Mouse (Mus musculus): Measurements from ENCODE around the gene Ccl25. TPM values are rescaled to one million over a fixed set of nuclear protein-coding genes. Genes with fewer than 3 reads are reported as not detected.

The Ccl25 gene
- total and polyA plus RNA-seq, 3 experiments = 2.5 to 5.1 (median 2.9) TPM

DNA sequence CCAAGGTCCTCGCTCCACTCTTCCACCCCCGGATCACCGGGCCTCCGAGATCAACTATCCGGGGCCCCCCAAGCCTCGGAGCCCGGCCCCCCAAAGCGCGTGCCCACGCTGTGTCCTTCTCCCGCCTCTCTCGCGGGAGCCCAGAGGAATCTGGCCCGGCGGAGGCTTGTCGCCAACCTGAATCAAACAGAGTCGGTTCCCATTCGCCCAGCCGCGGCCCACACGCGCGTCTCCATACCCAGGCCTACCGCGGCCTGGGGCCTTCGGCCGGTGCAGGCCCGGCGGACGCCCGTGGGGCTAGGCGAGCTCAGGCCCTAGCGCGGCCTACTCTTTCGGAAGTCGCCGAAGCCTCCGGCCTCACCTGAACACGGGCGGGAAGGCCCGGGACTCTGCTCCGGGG lies 485 bp upstream of the Ccl25 start:
- Histone ChIP-seq H3K4me1 (ENCODE audit: control insufficient read depth, insufficient read depth, low read length) (peaks cover 16% of the 10 kb centered on the region), H3K27ac (peak overlapping the region; percentile 90), H3K79me2 (replicated peaks; ENCODE audit: control insufficient read depth, insufficient read depth, low read length) (peaks cover 16% of the 10 kb centered on the region), H3K36me3 (ENCODE audit: control insufficient read depth, insufficient read depth, low read length) (peaks cover 40% of the 10 kb centered on the region), H3K27me3 (ENCODE audit: control insufficient read depth, insufficient read depth, low read length) (no peaks in the 10 kb centered on the region), H3K4me3 (peak overlapping the region; percentile 79), H3K9ac (ENCODE audit: low read depth, low read length) (peak overlapping the region; percentile 95)
- no peak for TF ChIP-seq EP300 (IDR thresholded peaks at IDR 0.05; ENCODE audit: insufficient read depth, low read depth, low read length)
- TF ChIP-seq CTCF (IDR thresholded peaks at IDR 0.05) = no peak
- no peak for TF ChIP-seq POLR2A (IDR thresholded peaks at IDR 0.05; ENCODE audit: insufficient read depth, low read depth, low read length)
- intact Hi-C loops (cut with DNase I) = loop anchor here (2.0 to 10.0 kb wide), 4 partner anchors 50 to 168 kb away; partner anchors contain the start of genes Cers4, Evi5l and Timm44
- 1% methylated on average over 42 of the region's 42 CpGs for WGBS
- no peak for DNase-seq

DNA sequence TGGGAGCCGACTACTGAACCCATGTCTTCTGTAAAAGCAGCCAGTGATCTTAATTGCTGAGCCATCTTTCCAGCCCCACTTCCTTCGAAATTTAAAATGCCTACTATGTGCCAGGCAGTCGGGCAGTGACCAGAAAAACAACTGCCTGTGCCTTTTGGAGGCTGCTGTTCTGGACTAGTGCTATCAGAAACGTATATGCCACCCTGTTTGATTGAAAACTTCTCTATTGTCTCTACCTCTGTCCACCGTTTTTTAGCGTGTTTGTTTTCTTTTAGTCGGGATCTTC lies 684 bp downstream of the Ccl25 start:
- Histone ChIP-seq H3K36me3 (ENCODE audit: control insufficient read depth, insufficient read depth, low read length) (peaks cover 32% of the 10 kb centered on the region), H3K79me2 (replicated peaks; ENCODE audit: control insufficient read depth, insufficient read depth, low read length) (peaks cover 16% of the 10 kb centered on the region), H3K9ac (ENCODE audit: low read depth, low read length) (peak overlapping the region; percentile 69), H3K4me1 (ENCODE audit: control insufficient read depth, insufficient read depth, low read length) (peaks cover 12% of the 10 kb centered on the region), H3K27me3 (ENCODE audit: control insufficient read depth, insufficient read depth, low read length) (no peaks in the 10 kb centered on the region), H3K4me3 (peak overlapping the region; percentile 79), H3K27ac (peak overlapping the region; percentile 90)
- no peak for DNase-seq
- intact Hi-C loops (cut with DNase I) = loop anchor here (2.0 to 10.0 kb wide), 2 partner anchors 51 to 161 kb away; partner anchors contain the start of genes Evi5l and Timm44
- 17% methylated on average over 7 of the region's 7 CpGs for WGBS
- TF ChIP-seq CTCF (IDR thresholded peaks at IDR 0.05) = no peak
- TF ChIP-seq POLR2A (IDR thresholded peaks at IDR 0.05; ENCODE audit: insufficient read depth, low read depth, low read length) = no peak
- no peak for TF ChIP-seq EP300 (IDR thresholded peaks at IDR 0.05; ENCODE audit: insufficient read depth, low read depth, low read length)

DNA sequence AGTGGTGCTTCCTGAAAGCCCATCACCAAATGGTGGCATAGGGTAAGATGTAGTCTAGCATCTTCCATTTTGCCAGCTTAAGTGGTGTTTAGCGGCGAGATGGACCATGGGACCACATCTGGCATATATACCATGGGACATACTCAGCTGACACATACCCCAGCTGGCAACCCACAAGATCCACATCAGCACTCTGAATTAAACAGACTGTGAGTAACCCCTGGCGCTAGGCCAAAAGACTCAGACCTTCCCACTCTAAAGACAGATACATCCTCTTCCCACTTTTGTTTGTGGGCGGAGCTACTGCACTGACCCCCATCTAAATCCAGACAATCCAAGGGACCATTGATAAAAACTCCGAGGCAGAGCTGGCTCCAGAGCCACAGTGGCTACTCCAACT lies 4.0 kb downstream of the Ccl25 start:
- H3K79me2 ChIP-seq (replicated peaks; ENCODE audit: control insufficient read depth, insufficient read depth, low read length) = peaks cover 3% of the 10 kb centered on the region; the same call in 1 of the 2 replicates
- no peaks in the 10 kb centered on the region for H3K27me3 ChIP-seq (ENCODE audit: control insufficient read depth, insufficient read depth, low read length)
- no peak for DNase-seq
- no peak overlapping the region for H3K27ac ChIP-seq
- intact Hi-C loops (cut with DNase I) = loop anchor here (10.0 kb wide), 1 partner anchor 164 kb away; the partner anchor contains the start of gene Evi5l
- WGBS = 79% methylated on average over 5 of the region's 5 CpGs
- TF ChIP-seq EP300 (IDR thresholded peaks at IDR 0.05; ENCODE audit: insufficient read depth, low read depth, low read length) (no peak), POLR2A (IDR thresholded peaks at IDR 0.05; ENCODE audit: insufficient read depth, low read depth, low read length) (no peak), CTCF (IDR thresholded peaks at IDR 0.05) (no peak)
- peaks cover 4% of the 10 kb centered on the region; the same call in 1 of the 2 replicates for H3K36me3 ChIP-seq (ENCODE audit: control insufficient read depth, insufficient read depth, low read length)
- no peak overlapping the region for H3K4me3 ChIP-seq
- H3K9ac ChIP-seq (ENCODE audit: low read depth, low read length) = no peak overlapping the region
- H3K4me1 ChIP-seq (ENCODE audit: control insufficient read depth, insufficient read depth, low read length) = peaks cover under 1% of the 10 kb centered on the region; the same call in 1 of the 2 replicates

DNA sequence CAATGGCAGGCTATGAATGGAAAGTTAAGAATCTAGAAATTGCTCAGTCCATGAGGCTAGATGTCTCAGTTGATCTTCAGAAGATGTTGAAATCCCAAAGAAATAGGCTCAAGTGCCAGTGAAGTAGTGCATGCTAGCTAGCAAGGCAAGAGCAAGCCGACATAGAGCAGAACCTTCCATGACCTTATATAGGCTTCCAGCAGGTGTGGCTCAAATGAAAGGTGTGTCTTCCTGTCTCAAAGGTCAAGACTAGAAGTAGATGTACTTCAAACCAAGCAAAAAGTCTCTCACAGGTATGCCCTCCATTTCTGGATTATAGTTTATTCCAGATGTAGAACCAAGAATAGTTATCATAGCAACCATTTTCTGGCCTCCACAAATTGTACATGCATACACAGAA lies 9.0 kb downstream of the Ccl25 start:
- Histone ChIP-seq H3K27me3 (ENCODE audit: control insufficient read depth, insufficient read depth, low read length) (no peaks in the 10 kb centered on the region), H3K4me3 (no peak overlapping the region), H3K9ac (ENCODE audit: low read depth, low read length) (no peak overlapping the region), H3K36me3 (ENCODE audit: control insufficient read depth, insufficient read depth, low read length) (no peaks in the 10 kb centered on the region), H3K27ac (no peak overlapping the region), H3K4me1 (ENCODE audit: control insufficient read depth, insufficient read depth, low read length) (no peaks in the 10 kb centered on the region), H3K79me2 (replicated peaks; ENCODE audit: control insufficient read depth, insufficient read depth, low read length) (no peaks in the 10 kb centered on the region)
- 100% methylated on average over 1 of the region's 1 CpGs for WGBS
- TF ChIP-seq CTCF (IDR thresholded peaks at IDR 0.05) = no peak
- TF ChIP-seq POLR2A (IDR thresholded peaks at IDR 0.05; ENCODE audit: insufficient read depth, low read depth, low read length) = no peak
- TF ChIP-seq EP300 (IDR thresholded peaks at IDR 0.05; ENCODE audit: insufficient read depth, low read depth, low read length) = no peak
- DNase-seq = no peak
- intact Hi-C loops (cut with DNase I) = no loop called here

DNA sequence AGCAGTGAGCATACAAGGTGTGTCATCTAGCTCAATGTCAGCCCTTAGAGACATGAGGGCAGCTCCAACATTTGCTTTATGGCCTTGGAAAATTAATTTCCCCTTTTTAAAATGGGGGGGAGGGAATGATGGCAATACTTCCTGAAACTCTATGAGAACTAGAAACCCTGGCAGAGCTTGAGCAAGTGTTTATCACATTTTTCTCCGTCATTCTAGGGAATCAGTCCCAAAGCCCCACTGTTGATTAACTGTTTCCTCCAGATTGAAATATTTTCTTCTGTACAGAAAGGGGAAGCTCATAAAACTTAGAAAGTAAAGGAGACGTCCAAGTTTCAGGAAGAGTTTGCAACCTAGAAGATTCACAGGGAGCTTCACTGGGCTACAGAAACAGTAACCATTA lies 10.7 kb downstream of the Ccl25 start:
- Histone ChIP-seq H3K4me3 (no peak overlapping the region), H3K27me3 (ENCODE audit: control insufficient read depth, insufficient read depth, low read length) (no peaks in the 10 kb centered on the region), H3K27ac (no peak overlapping the region), H3K36me3 (ENCODE audit: control insufficient read depth, insufficient read depth, low read length) (no peaks in the 10 kb centered on the region), H3K9ac (ENCODE audit: low read depth, low read length) (no peak overlapping the region), H3K79me2 (replicated peaks; ENCODE audit: control insufficient read depth, insufficient read depth, low read length) (no peaks in the 10 kb centered on the region), H3K4me1 (ENCODE audit: control insufficient read depth, insufficient read depth, low read length) (no peaks in the 10 kb centered on the region)
- 67% methylated on average over 2 of the region's 2 CpGs for WGBS
- intact Hi-C loops (cut with DNase I) = no loop called here
- TF ChIP-seq POLR2A (IDR thresholded peaks at IDR 0.05; ENCODE audit: insufficient read depth, low read depth, low read length) (no peak), EP300 (IDR thresholded peaks at IDR 0.05; ENCODE audit: insufficient read depth, low read depth, low read length) (no peak), CTCF (IDR thresholded peaks at IDR 0.05) (no peak)
- DNase-seq = no peak

DNA sequence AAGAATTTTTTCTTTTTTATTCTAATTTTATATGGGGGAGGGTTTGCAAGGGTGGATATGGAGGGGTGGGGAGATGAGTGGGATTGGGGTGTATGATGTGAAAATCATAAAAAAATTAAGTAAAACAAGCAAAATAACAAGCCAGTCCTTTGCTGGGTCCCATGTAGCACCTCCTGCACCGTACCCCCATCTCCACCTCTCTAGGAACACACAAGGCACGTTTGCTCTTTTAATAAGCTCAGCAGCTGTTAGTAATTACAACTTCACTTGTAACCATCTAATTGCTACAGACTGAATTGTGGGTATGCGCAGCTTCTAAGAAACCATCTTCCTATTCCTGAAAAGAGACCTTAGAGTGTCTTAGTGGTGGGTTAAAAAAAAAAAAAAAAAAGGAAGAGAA lies 15.2 kb downstream of the Ccl25 start:
- no peak overlapping the region for H3K27ac ChIP-seq
- intact Hi-C loops (cut with DNase I) = no loop called here
- WGBS = 87% methylated on average over 3 of the region's 3 CpGs
- H3K36me3 ChIP-seq (ENCODE audit: control insufficient read depth, insufficient read depth, low read length) = no peaks in the 10 kb centered on the region
- TF ChIP-seq EP300 (IDR thresholded peaks at IDR 0.05; ENCODE audit: insufficient read depth, low read depth, low read length) (no peak), CTCF (IDR thresholded peaks at IDR 0.05) (no peak), POLR2A (IDR thresholded peaks at IDR 0.05; ENCODE audit: insufficient read depth, low read depth, low read length) (no peak)
- no peaks in the 10 kb centered on the region for H3K4me1 ChIP-seq (ENCODE audit: control insufficient read depth, insufficient read depth, low read length)
- H3K4me3 ChIP-seq = no peak overlapping the region
- DNase-seq = no peak
- no peaks in the 10 kb centered on the region for H3K79me2 ChIP-seq (replicated peaks; ENCODE audit: control insufficient read depth, insufficient read depth, low read length)
- no peaks in the 10 kb centered on the region for H3K27me3 ChIP-seq (ENCODE audit: control insufficient read depth, insufficient read depth, low read length)
- H3K9ac ChIP-seq (ENCODE audit: low read depth, low read length) = no peak overlapping the region
